Mouse (Mus musculus) C2C12 (cell line): ENCODE data around the gene C530008M17Rik.

Experiments used
- CTCF ChIP-seq: IDR thresholded peaks from one replicate; pipeline ENCODE4 v1.5.1; 2011; ENCODE audit not compliant: control insufficient read depth, insufficient read depth, insufficient read length
- MAX ChIP-seq: IDR thresholded peaks from one replicate; pipeline ENCODE4 v1.6.1; 2011; ENCODE audit warnings: mild to moderate bottlenecking, control low read depth
- MYOD1 ChIP-seq: IDR thresholded peaks from one replicate; pipeline ENCODE4 v1.6.1; 2011; ENCODE audit warnings: low read depth; ENCODE audit not compliant: control insufficient read depth, insufficient read length
- MYOG ChIP-seq: IDR thresholded peaks from one replicate; pipeline ENCODE4 v1.6.1; 2011; ENCODE audit not compliant: control insufficient read depth, insufficient read length; ENCODE audit errors: extremely low read depth

DNA sequence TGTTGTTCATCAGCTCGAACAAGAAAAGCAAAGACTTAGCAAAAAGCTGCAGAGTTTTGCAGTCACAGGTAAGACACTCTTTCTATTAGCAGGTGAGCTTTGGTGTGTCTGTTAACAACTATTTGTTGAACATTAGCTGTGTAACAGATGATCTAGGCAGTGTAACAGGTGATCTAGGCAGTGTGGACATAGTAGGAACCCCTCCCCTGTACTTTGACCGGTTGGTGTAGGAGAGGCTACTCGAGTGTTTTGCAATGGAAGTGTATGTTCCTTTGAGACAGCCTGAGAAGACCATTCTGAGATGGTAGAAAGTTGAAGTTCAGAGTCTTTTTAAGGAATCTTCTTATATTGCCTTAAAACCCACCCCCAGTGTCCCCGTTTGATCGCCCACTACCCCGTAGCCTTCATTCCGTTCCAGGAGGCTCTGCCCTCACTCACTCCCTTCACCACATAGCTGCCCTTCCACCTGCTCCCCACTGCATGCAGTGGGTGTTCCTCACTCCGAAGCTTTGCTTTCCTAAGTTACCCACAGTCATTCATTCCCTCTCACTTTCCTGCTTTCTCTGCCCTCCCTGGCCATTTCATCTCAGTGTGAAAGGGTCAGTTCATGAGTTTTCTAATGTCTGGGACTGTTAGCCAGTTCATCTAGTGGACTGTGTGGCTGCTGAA, 46.5 kb upstream of the C530008M17Rik start:
- TF ChIP-seq CTCF (no peak), MYOG (no peak), MYOD1 (no peak), MAX (no peak)
